Mouse (Mus musculus) frontal cortex, postnatal 14 days (tissue): ENCODE data around the gene Usp47.

Experiments
- DNase-seq, 2 experiments: peaks; one replicate each; pipeline ENCODE4 v3.0.0; 2022; ENCODE audit warnings: low spot score in 2 of 2

Gene Usp47

DNA sequence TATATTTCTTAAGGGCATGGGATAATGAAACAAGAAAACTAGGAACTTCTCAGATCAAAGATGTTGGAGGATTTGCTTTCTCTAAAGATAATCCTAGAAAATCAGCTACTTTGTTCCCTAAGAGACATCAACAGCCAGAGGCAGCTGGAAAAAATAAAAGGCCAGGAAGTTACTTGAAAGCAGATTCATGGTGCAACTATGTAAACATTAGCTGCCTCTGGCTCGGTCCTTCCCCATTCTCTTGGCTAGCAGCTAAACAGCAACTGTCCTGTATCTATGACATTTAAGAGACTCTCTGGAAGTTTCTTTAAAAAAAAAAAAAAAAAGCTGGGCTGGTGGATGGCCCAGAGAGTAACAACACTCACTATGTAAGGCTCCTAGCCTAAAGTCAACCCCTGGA lies 131.9 kb downstream of the Usp47 start:
- DNase-seq, result no peak

- DNase-seq, result no peak
Measured at GRCm38 (mm10) chr7:112157584-112158315, 134.4 kb downstream of the Usp47 start.

GRCm38 (mm10) chr7:112158316-112158741 lies 135.0 kb downstream of the Usp47 start:
- DNase-seq, result no peak

GRCm38 (mm10) chr7:112158942-112159341 lies 135.6 kb downstream of the Usp47 start, which contains the start of gene Dkk3:
Dkk3 (minus strand) TSS chr7:112159057.
- DNase-seq, result peak in 1 of 2 experiments; percentile 45

DNA sequence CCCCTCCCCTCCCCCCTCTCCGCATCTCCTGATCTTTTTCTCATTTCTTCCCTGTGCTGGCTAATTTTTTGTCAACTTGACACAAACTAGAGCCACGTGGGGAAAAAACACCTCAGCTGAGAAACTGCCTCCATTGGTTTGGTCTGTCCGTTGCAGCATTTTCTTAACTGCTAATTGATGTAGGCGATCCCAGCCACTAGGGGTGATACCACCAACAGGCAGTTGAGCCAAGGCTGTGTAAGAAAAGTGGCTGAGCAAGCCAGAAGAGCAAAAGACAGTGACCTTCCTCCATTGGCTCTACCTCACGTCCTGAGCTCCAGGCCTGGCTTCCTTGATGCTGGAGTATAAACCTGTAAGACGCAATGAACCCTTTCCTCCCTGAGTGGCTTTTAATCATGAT lies 136.5 kb downstream of the Usp47 start:
- no peak for DNase-seq
